Mouse (Mus musculus): ENCODE data around the gene Arf1.

The Arf1 gene

GRCm38 (mm10) chr11:59228122-59228953 is at the start of gene Arf1:
Arf1 (minus strand) TSS chr11:59228270.
- peak; percentile 97 for DNase-seq

- DNase-seq: no peak
Measured at GRCm38 (mm10) chr11:59276877-59277276, 48.8 kb upstream of the Arf1 start.

GRCm38 (mm10) chr11:59274184-59274583 is 46.1 kb upstream of the Arf1 start:
- DNase-seq: no peak

- no peak for DNase-seq
Measured at GRCm38 (mm10) chr11:59266727-59267126, 38.7 kb upstream of the Arf1 start.

GRCm38 (mm10) chr11:59265154-59265813 is 37.2 kb upstream of the Arf1 start:
- DNase-seq: no peak

GRCm38 (mm10) chr11:59264593-59264992 is 36.5 kb upstream of the Arf1 start:
- DNase-seq: no peak

GRCm38 (mm10) chr11:59263870-59264563 is 35.9 kb upstream of the Arf1 start:
- DNase-seq: peak; percentile 72

- no peak for DNase-seq
Measured at GRCm38 (mm10) chr11:59262308-59262707, 34.2 kb upstream of the Arf1 start.

GRCm38 (mm10) chr11:59260706-59261493 is 32.8 kb upstream of the Arf1 start:
- peak; percentile 43 for DNase-seq

- no peak for DNase-seq
Measured at GRCm38 (mm10) chr11:59259647-59260046, 31.6 kb upstream of the Arf1 start.

- no peak for DNase-seq
Measured at GRCm38 (mm10) chr11:59248101-59248500, 20.0 kb upstream of the Arf1 start.

- no peak for DNase-seq
Measured at GRCm38 (mm10) chr11:59243856-59244255, 15.8 kb upstream of the Arf1 start.

- no peak for DNase-seq
Measured at GRCm38 (mm10) chr11:59241841-59242240, 13.8 kb upstream of the Arf1 start.

- DNase-seq: no peak
Measured at GRCm38 (mm10) chr11:59239796-59240195, 11.7 kb upstream of the Arf1 start.

- DNase-seq: no peak
Measured at GRCm38 (mm10) chr11:59239428-59239785, 11.3 kb upstream of the Arf1 start.

GRCm38 (mm10) chr11:59238525-59239427 is 10.7 kb upstream of the Arf1 start:
- DNase-seq: peak; percentile 85

- DNase-seq: no peak
Measured at GRCm38 (mm10) chr11:59232797-59233196, 4.7 kb upstream of the Arf1 start.

GRCm38 (mm10) chr11:59230144-59230760 is 2.2 kb upstream of the Arf1 start:
- DNase-seq: peak; percentile 79

- no peak for DNase-seq
Measured at GRCm38 (mm10) chr11:59227604-59228121, 407 bp downstream of the Arf1 start.

GRCm38 (mm10) chr11:59226787-59227603 is 1.1 kb downstream of the Arf1 start:
- DNase-seq: no peak
